Mouse (Mus musculus): ENCODE data around the gene Dnaic2. TPM values are rescaled to one million over a fixed set of nuclear protein-coding genes. Genes with fewer than 3 reads are reported as not detected.

The Dnaic2 gene
- polyA plus RNA-seq, 1 experiment: 0.27 TPM

DNA sequence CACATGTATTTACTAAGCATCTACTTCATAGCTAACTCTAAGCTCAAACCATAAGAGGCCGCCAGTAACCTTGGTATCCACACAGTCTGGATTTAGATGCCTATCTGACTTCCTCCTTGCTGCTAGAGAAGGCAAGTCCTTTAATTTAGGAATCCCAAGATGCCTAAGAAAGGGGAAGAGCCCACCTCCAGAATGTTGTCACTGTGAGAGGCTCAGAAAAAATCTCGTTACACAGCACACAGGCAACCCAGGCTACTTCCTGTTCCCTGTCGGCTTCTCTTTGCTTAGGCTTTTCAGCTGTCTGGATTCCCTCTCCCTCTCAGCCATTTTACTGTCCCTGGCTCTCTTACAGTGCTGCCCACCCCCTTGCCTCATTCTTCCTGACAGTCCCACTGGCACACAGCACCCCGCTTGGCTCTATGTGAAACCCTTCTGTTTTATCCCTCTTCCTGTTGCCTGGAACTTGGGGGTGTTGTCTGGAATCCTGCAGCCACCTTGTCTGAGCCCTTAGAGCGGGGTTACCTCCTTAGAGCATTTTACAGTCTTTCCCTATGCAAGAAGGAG is 65.8 kb downstream of the Dnaic2 start:
- Histone ChIP-seq H3K79me3 (ENCODE audit: low read depth) (no peaks in the 10 kb centered on the region), H3K27me3 (ENCODE audit: control insufficient read depth, insufficient read depth, insufficient read length) (peaks cover 4% of the 10 kb centered on the region), H3K36me3 (ENCODE audit: control insufficient read depth, insufficient read depth) (no peaks in the 10 kb centered on the region), H3ac (ENCODE audit: control insufficient read depth, insufficient read length, low read depth) (no peak overlapping the region), H3K4me3 (ENCODE audit: insufficient read depth, poor library complexity, severe bottlenecking) (no peak overlapping the region), H3K79me2 (ENCODE audit: control insufficient read depth, insufficient read depth) (no peaks in the 10 kb centered on the region)
- no peak for TF ChIP-seq MYOG (IDR thresholded peaks at IDR 0.05; ENCODE audit: control insufficient read depth, extremely low read depth, insufficient read length)
- no peak for TF ChIP-seq CEBPB (IDR thresholded peaks at IDR 0.05; ENCODE audit: low read depth)
- no peak for TF ChIP-seq MAX (IDR thresholded peaks at IDR 0.05)
- no peak for TF ChIP-seq CTCF (IDR thresholded peaks at IDR 0.05; ENCODE audit: control insufficient read depth, insufficient read depth, insufficient read length)
- no peak for TF ChIP-seq MYOD1 (IDR thresholded peaks at IDR 0.05; ENCODE audit: control insufficient read depth, insufficient read length, low read depth)
- TF ChIP-seq FOSL1 (IDR thresholded peaks at IDR 0.05; ENCODE audit: insufficient read depth, low read length, poor library complexity, severe bottlenecking): no peak

- no peak overlapping the region for H3ac ChIP-seq (ENCODE audit: control insufficient read depth, insufficient read length, low read depth)
- H3K27me3 ChIP-seq (ENCODE audit: control insufficient read depth, insufficient read depth, insufficient read length): peaks cover 4% of the 10 kb centered on the region
- H3K4me3 ChIP-seq (ENCODE audit: insufficient read depth, poor library complexity, severe bottlenecking): no peak overlapping the region
- no peaks in the 10 kb centered on the region for H3K79me3 ChIP-seq (ENCODE audit: low read depth)
- H3K36me3 ChIP-seq (ENCODE audit: control insufficient read depth, insufficient read depth): no peaks in the 10 kb centered on the region
- peak; percentile 21 for TF ChIP-seq MYOD1 (IDR thresholded peaks at IDR 0.05; ENCODE audit: control insufficient read depth, insufficient read length, low read depth)
- no peak for TF ChIP-seq CTCF (IDR thresholded peaks at IDR 0.05; ENCODE audit: control insufficient read depth, insufficient read depth, insufficient read length)
- no peak for TF ChIP-seq FOSL1 (IDR thresholded peaks at IDR 0.05; ENCODE audit: insufficient read depth, low read length, poor library complexity, severe bottlenecking)
- peak; percentile 69 for TF ChIP-seq MAX (IDR thresholded peaks at IDR 0.05)
- TF ChIP-seq CEBPB (IDR thresholded peaks at IDR 0.05; ENCODE audit: low read depth): no peak
- no peak for TF ChIP-seq MYOG (IDR thresholded peaks at IDR 0.05; ENCODE audit: control insufficient read depth, extremely low read depth, insufficient read length)
- no peak for TF ChIP-seq USF1 (IDR thresholded peaks at IDR 0.05; ENCODE audit: low read depth)
- no peaks in the 10 kb centered on the region for H3K79me2 ChIP-seq (ENCODE audit: control insufficient read depth, insufficient read depth)
Measured at GRCm38 (mm10) chr11:114793868-114794545, 66.8 kb downstream of the Dnaic2 start.

GRCm38 (mm10) chr11:114794691-114795090 is 67.5 kb downstream of the Dnaic2 start:
- Histone ChIP-seq H3K27me3 (ENCODE audit: control insufficient read depth, insufficient read depth, insufficient read length) (peaks cover 4% of the 10 kb centered on the region), H3K79me3 (ENCODE audit: low read depth) (no peaks in the 10 kb centered on the region), H3K4me3 (ENCODE audit: insufficient read depth, poor library complexity, severe bottlenecking) (no peak overlapping the region), H3K36me3 (ENCODE audit: control insufficient read depth, insufficient read depth) (no peaks in the 10 kb centered on the region), H3ac (ENCODE audit: control insufficient read depth, insufficient read length, low read depth) (no peak overlapping the region), H3K79me2 (ENCODE audit: control insufficient read depth, insufficient read depth) (no peaks in the 10 kb centered on the region)
- TF ChIP-seq CEBPB (IDR thresholded peaks at IDR 0.05; ENCODE audit: low read depth) (peak; percentile 11), MYOD1 (IDR thresholded peaks at IDR 0.05; ENCODE audit: control insufficient read depth, insufficient read length, low read depth) (no peak), CTCF (IDR thresholded peaks at IDR 0.05; ENCODE audit: control insufficient read depth, insufficient read depth, insufficient read length) (no peak)

- H3K4me3 ChIP-seq (ENCODE audit: insufficient read depth, poor library complexity, severe bottlenecking): no peak overlapping the region
- TF ChIP-seq MAX (IDR thresholded peaks at IDR 0.05): no peak
- no peak for TF ChIP-seq MYOG (IDR thresholded peaks at IDR 0.05; ENCODE audit: control insufficient read depth, extremely low read depth, insufficient read length)
- peak; percentile 59 for TF ChIP-seq MYOD1 (IDR thresholded peaks at IDR 0.05; ENCODE audit: control insufficient read depth, insufficient read length, low read depth)
- no peak for TF ChIP-seq FOSL1 (IDR thresholded peaks at IDR 0.05; ENCODE audit: insufficient read depth, low read length, poor library complexity, severe bottlenecking)
- no peak for TF ChIP-seq USF1 (IDR thresholded peaks at IDR 0.05; ENCODE audit: low read depth)
- no peak for TF ChIP-seq CTCF (IDR thresholded peaks at IDR 0.05; ENCODE audit: control insufficient read depth, insufficient read depth, insufficient read length)
- no peak for TF ChIP-seq CEBPB (IDR thresholded peaks at IDR 0.05; ENCODE audit: low read depth)
- H3K79me2 ChIP-seq (ENCODE audit: control insufficient read depth, insufficient read depth): no peaks in the 10 kb centered on the region
- H3K27me3 ChIP-seq (ENCODE audit: control insufficient read depth, insufficient read depth, insufficient read length): peaks cover 4% of the 10 kb centered on the region
- no peak overlapping the region for H3ac ChIP-seq (ENCODE audit: control insufficient read depth, insufficient read length, low read depth)
- no peaks in the 10 kb centered on the region for H3K79me3 ChIP-seq (ENCODE audit: low read depth)
- H3K36me3 ChIP-seq (ENCODE audit: control insufficient read depth, insufficient read depth): no peaks in the 10 kb centered on the region
Measured at GRCm38 (mm10) chr11:114795231-114795746, 68.1 kb downstream of the Dnaic2 start.

- H3ac ChIP-seq (ENCODE audit: control insufficient read depth, insufficient read length, low read depth): no peak within 1 kb of the TSS
- peaks cover 4% of the 10 kb centered on the region for H3K27me3 ChIP-seq (ENCODE audit: control insufficient read depth, insufficient read depth, insufficient read length)
- H3K36me3 ChIP-seq (ENCODE audit: control insufficient read depth, insufficient read depth): no peaks in the 10 kb centered on the region
- H3K4me3 ChIP-seq (ENCODE audit: insufficient read depth, poor library complexity, severe bottlenecking): no peak within 1 kb of the TSS
- H3K79me2 ChIP-seq (ENCODE audit: control insufficient read depth, insufficient read depth): no peaks in the 10 kb centered on the region
- no peak for TF ChIP-seq USF1 (IDR thresholded peaks at IDR 0.05; ENCODE audit: low read depth)
- TF ChIP-seq MYOD1 (IDR thresholded peaks at IDR 0.05; ENCODE audit: control insufficient read depth, insufficient read length, low read depth): no peak
- H3K79me3 ChIP-seq (ENCODE audit: low read depth): no peaks in the 10 kb centered on the region
Measured at GRCm38 (mm10) chr11:114795848-114796322, 68.7 kb downstream of the Dnaic2 start, which contains the start of gene Btbd17. Gene Btbd17, minus strand, starts transcription at chr11:114795945.

Measured in C2C12 (cell line).